ENCODE assay signal across 49 mouse cellular contexts in genomic region chr19:7829851-7830250, GRCm38 (mm10). TPM values are rescaled to one million over a fixed set of nuclear protein-coding genes. Genes with fewer than 3 reads are reported as not detected.
"Had no signal": no experiment of that assay in that cellular context is flagged by ENCODE, and none has a peak within 500 bp of the region (broad histone marks: within the 10 kb centered on the region; RNA-seq: fewer than 3 reads in every experiment).

No protein-coding gene starts in this region.

- H3K9ac ChIP-seq: heart, embryonic 12.5 days; heart, embryonic 13.5 days; heart, embryonic 15.5 days; hindbrain, embryonic 12.5 days; hindbrain, embryonic 13.5 days; hindbrain, embryonic 14.5 days; hindbrain, embryonic 15.5 days; intestine, embryonic 15.5 days; kidney, embryonic 15.5 days had no signal

- DNase-seq: heart, postnatal 10 days; heart, postnatal 14 days; heart, postnatal 36 days; heart, postnatal 4 days; kidney, adult 11 months; kidney, adult 18-20 months; kidney, adult 2 months; kidney, adult 8-10 months; kidney, adult 9 months; kidney, postnatal 10 days; kidney, postnatal 14 days; kidney, postnatal 25 days; kidney, postnatal 36 days; kidney, postnatal 4 days; layer of hippocampus, adult 9-11 months; layer of hippocampus, postnatal 36 days had no signal

- H3K4me3 ChIP-seq: heart, embryonic 10.5 days; heart, embryonic 12.5 days; heart, embryonic 13.5 days; heart, embryonic 15.5 days; hindbrain, embryonic 10.5 days; hindbrain, embryonic 12.5 days; hindbrain, embryonic 13.5 days; hindbrain, embryonic 15.5 days; intestine, embryonic 15.5 days; kidney, embryonic 15.5 days; layer of hippocampus, adult 2 months had no signal

- H3K4me2 ChIP-seq: heart, embryonic 11.5 days; heart, embryonic 12.5 days; heart, embryonic 13.5 days; heart, embryonic 15.5 days; hindbrain, embryonic 12.5 days; hindbrain, embryonic 13.5 days; hindbrain, embryonic 14.5 days; hindbrain, embryonic 15.5 days; intestine, embryonic 15.5 days; kidney, embryonic 15.5 days had no signal

- H3K27me3 ChIP-seq: heart, embryonic 12.5 days; heart, embryonic 13.5 days; heart, embryonic 15.5 days; hindbrain, embryonic 12.5 days; hindbrain, embryonic 13.5 days; hindbrain, embryonic 15.5 days; intestine, embryonic 15.5 days; kidney, embryonic 15.5 days had no signal

- H3K27ac ChIP-seq: heart, embryonic 10.5 days; heart, embryonic 13.5 days; heart, embryonic 15.5 days; hindbrain, embryonic 10.5 days; hindbrain, embryonic 12.5 days; hindbrain, embryonic 13.5 days; hindbrain, embryonic 14.5 days; hindbrain, embryonic 15.5 days; hindbrain, postnatal 0 days; intestine, embryonic 15.5 days; kidney, embryonic 15.5 days; kidney, postnatal 0 days; layer of hippocampus, adult 2 months had no signal

- H3K36me3 ChIP-seq: heart, embryonic 10.5 days; heart, embryonic 12.5 days; heart, embryonic 13.5 days; heart, embryonic 15.5 days; hindbrain, embryonic 10.5 days; hindbrain, embryonic 12.5 days; hindbrain, embryonic 13.5 days; hindbrain, embryonic 15.5 days; intestine, embryonic 15.5 days; kidney, embryonic 15.5 days had no signal

- ATAC-seq: hindbrain, embryonic 16.5 days; hindbrain, postnatal 0 days; inflammation-experienced regulatory T-cells, adult 6 months; intestine, embryonic 15.5 days; intestine, embryonic 16.5 days; intestine, postnatal 0 days had no signal

- H3K4me1 ChIP-seq: heart, embryonic 10.5 days; heart, embryonic 12.5 days; heart, embryonic 13.5 days; heart, embryonic 15.5 days; hindbrain, embryonic 10.5 days; hindbrain, embryonic 12.5 days; hindbrain, embryonic 13.5 days; hindbrain, embryonic 15.5 days; intestine, embryonic 15.5 days; kidney, embryonic 15.5 days had no signal

- H3K9me3 ChIP-seq: heart, embryonic 10.5 days; intestine, embryonic 15.5 days; kidney, embryonic 15.5 days had no signal

RNA-seq across cellular contexts. Expression of gene Slc22a26, which starts 27.4 kb away (rescaled TPM):
- total RNA-seq: heart, postnatal 10 days; heart, postnatal 14 days; heart, postnatal 25 days; heart, postnatal 36 days; heart, postnatal 4 days; hematopoietic stem cell, adult 5-6 weeks; hindbrain, postnatal 0 days; layer of hippocampus, adult 18-20 months; layer of hippocampus, adult 2 months; layer of hippocampus, adult 8-10 months; layer of hippocampus, postnatal 10 days; layer of hippocampus, postnatal 14 days; layer of hippocampus, postnatal 25 days; layer of hippocampus, postnatal 36 days had no signal
- polyA plus RNA-seq: heart, embryonic 10.5 days; heart, embryonic 11.5 days; heart, embryonic 12.5 days; heart, embryonic 13.5 days; heart, embryonic 14.5 days; heart, embryonic 15.5 days; heart, embryonic 16.5 days; heart, postnatal 0 days; hindbrain, embryonic 10.5 days; hindbrain, embryonic 11.5 days; hindbrain, embryonic 12.5 days; hindbrain, embryonic 13.5 days; hindbrain, embryonic 14.5 days; hindbrain, embryonic 15.5 days; hindbrain, embryonic 16.5 days; hindbrain, postnatal 0 days; inflammation-experienced regulatory T-cells, adult 6 months; intestine, embryonic 14.5 days; intestine, embryonic 15.5 days; intestine, embryonic 16.5 days; intestine, postnatal 0 days; kidney, embryonic 14.5 days; large intestine, adult 2 months had no signal
